Mouse (Mus musculus): ENCODE results near the gene Ltb.
"Not testable (repeated sequence)": the region's sequence is repeated elsewhere in the genome, so short reads cannot be mapped to it uniquely, and the experiment has no call there.

The Ltb gene

DNA sequence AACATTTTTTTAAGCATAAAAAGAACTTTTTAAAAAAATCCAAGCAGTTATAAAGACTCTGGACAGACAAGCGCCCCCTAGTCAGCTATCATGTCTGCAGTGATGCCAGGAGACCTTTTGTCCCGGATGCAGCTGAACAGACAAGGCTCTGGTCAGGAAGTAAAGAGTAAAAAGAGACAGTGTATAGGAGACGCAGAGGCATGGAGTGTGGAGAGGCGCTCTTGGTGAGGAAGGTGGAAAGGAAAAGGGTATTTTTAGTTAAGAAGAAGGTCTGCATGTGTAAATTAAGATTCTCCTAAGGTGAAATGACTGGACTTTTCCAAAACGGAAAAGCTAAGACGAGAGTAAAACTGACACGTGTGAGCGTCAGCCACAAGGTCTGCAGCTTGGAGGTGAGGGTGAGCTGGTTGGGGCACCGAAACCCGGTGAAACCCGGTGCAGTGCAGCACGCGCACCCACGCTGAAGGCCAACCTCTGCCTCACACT lies 32.4 kb downstream of the Ltb start:
- DNase-seq, result no peak

DNA sequence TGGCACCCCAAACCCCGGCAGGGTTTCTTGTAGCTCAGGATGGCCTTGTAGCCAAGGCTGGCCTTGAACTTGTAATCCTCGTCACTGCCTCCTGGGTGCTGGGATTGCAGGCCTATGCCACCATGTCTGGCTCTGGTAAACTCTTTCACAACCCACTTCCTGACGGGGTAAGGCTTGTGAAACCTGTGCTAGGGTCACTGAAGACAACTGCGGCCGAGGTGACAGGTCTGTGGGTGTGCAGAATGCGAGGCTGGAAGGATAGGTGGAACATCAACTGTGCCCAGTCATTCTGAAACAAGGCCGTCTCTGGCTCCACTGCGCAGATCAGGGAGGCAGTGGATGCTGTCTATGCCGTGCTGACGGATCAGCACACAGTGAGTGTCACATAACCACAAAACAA lies 36.8 kb downstream of the Ltb start:
- DNase-seq, result no peak

DNA sequence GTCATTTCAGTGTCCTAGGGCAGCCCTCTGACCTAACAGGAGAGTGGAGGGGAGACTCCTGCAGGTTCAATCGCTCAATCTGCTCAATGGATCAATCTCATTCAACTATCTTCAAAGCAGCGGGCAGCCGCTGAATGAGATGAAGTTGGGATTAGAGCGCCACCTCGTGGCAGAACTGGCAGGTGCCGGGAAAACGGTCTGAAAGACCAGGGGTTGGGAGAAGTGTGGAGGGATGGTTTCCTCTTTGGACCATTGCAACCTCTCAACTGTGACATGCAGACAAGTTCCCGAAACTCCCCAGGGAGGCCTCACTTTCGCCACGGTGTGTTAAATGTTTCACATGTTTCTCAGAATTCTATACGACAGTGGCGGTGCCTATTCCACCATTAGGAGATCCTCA lies 37.8 kb downstream of the Ltb start:
- DNase-seq, result peak; percentile 94

DNA sequence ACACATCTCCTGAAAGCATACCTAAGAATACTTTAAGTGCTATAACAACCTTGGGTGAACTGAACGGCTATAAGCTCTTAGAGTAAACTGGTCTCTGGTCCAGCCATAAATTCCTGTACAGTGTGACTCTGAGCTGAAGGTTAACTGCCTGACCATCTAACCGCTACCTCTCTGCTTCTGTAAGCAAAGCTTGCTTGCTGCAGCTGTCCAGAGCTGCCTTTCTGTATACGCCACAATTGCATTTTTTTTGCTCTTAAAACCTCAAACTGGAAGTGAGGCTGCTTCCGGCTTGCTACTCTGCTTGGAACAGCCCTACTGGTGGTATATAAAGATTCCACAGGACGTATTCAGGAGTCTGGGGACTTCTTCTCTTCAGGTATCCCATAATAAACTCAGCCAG lies 38.4 kb downstream of the Ltb start:
- DNase-seq, result no peak

DNA sequence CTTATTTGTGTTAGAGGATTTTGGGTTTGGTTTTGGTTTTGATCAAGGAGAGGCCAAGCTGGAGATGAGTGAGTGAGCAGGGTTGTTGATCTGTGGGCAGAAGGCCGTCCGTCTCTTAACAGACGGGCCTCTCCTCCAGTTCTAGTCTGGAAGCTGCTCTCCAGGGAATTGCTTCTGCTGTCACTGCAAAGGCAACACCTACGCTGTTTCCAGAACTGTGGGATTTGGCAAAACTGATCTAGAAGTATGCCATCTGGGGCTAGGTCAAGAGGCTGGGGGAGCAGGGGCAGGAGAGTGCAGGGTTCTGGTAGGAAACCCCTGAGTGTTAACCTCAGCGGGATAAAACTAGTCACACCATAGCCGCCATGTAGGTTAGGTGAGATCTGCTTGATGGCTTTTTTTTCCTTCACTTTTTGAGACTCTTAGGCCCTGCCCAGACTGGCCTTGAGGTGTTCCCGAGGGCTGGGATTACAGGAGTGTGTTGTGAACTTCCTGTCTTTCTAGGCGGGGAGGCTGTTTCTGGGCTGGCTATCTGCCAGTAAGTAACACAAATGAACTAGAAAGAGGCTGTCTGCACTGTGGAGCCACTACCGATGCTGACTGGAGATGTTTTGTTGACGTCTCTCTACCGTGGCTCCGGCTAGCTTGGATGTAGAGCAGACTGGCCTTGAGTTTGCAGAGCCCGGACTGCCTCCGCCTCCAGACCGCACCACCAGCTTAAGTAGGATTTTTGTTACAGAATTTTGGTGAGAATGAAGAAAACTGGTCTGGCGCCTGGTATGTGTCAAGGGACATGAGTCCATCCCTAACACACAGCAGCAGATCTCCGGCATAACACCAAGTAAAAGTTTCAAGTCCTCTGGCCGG lies 39.1 kb downstream of the Ltb start, which contains the start of gene Atp6v1g2:
Gene Atp6v1g2, plus strand, starts transcription at position 547 of the 867 bp plus-strand sequence.
- no peak for DNase-seq

DNA sequence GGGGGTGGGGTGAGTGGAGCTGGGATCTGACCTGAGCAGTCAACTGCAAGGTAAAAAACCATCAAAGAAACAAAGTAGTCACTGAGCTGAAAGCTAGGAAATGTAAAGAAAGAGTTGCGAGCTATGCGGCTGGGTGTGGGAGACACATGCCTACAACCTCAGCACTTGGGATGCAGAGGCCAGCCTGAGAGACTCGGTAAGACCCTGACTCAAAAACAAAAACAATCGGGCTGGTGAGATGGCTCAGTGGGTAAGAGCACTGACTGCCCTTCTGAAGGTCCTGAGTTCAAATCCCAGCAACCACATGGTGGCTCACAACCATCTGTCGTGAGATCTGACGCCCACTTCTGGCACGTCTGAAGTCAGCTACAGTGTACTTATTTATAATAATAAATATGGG lies 39.9 kb downstream of the Ltb start:
- DNase-seq, result not testable (repeated sequence)

DNA sequence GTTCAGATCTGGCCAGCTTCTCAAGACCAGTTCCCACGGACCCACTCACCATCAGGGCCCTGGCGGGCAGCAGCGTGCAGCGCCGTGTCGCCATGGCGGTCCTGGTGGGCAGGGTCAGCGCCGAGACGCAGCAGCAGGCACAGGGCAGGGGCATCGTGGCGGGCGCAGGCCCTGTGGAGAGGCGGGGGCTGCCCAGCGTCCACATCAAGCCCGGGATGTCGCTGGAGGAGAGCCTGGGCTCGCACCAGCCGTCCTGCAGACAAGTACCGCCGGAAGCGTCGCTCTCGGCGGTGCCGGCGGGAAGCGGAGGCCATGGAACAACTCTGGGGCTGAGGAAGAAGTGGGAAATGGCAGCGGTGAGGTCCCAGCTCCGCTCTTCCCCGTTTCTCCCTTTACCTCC lies 40.7 kb downstream of the Ltb start:
- no peak for DNase-seq

DNA sequence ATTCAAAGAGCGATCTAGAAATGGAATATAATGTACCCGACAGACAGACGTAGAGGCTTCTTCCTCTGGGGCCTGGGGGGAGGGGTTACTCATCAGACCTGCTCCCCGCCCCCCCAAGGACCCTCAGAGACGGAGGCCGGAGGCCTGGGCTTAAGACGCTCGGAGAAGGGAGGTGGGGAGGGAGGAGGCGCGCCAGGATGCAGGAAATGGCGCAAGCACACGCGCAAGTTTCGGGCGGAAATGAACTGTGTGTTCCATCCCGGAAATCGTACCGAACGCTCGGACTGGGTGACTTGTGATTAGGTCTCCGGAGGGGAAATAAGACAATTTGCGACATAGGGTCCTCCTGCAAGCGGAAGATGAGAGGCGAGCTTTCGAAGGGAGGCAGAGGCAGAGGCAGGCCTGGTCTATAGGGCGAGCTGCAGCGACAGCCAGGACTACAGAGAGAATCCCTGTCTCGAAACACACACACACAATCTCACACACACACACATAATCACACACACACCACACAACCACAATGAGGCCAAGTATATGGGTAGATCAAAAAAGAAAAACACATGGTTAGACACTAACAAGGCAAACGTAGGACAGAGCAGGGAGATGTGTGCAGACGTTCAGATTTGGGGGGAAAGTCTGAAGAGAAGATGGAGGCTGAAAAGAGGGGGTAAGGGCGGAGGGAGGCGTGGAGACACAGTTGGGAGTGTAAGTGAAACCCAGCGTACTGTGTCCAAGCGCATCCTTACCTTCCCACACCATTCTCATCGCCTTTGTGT lies 41.6 kb downstream of the Ltb start, which contains the start of gene Nfkbil1:
Gene Nfkbil1, minus strand, starts transcription at position 179 of the 776 bp plus-strand sequence.
- peak; percentile 84 for DNase-seq

DNA sequence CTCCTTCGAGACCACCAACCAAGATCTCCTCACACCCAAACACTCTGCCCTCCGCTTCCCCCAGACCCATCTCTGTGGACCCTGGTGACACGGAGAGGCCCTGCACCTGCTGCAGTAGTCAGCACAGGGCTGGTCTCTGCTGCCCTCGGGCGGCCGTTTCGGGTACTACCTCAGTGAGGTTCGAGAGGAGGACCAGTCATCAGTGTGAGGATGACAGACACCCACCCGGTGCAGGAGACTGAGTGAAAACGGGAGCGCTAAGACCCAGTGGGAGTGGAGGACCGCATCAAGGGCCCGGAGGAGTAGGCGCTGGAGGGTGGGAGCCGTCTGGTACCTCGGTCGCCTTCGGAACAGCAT lies 42.1 kb downstream of the Ltb start:
- DNase-seq, result peak; percentile 100

DNA sequence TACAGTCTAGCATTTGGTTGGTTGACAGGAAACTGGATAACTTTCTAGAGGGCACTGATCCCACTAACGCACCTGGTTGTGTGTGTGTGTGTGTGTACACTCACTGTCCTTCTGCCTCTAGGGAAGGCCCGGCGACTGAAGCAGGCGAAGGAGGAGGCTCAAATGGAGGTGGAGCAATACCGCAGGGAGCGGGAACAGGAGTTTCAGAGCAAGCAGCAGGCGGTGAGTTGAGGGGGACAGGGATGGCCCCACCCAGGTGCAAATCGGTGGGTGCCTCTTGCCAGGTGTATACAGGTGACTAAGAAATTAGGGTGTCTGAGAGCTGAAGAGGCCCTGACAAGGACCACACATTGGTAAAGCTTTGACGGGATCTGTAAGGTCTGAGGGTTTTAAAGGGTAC lies 42.8 kb downstream of the Ltb start:
- peak; percentile 45 for DNase-seq

DNA sequence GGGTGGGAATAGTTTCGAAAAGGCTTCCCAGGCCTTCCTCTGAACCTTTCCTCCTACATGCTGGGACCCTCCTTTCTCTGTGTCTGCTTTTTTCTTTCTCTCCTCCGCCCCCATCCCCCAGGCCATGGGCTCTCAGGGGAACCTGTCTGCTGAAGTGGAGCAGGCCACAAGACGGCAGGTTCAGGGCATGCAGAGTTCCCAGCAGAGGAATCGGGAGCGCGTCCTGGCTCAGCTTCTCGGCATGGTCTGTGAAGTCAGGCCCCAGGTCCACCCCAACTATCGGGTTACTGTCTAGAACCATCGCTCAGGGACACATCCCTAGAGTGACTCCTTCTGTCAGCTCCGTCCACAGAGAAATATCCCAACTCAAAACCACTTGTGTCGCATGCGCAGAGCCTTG lies 43.3 kb downstream of the Ltb start:
- DNase-seq, result no peak

DNA sequence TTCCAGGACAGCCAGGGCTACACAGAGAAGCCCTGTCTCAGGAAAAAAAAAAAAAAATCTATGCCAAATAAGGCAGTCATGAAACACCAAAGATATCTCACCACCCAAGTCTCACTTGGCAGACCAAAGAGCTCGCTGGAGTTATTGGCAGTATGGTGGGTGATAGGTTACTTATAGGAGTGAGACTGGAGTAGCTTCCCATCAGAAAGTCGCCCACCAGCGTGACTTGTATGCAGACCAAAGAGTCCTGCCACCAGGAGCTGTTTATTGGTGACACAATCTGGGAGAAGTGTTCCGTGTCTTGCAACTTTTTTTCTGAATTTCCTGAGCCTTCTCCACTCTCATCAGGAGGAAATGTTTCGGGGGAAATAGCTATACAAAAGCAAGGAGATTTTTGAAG lies 45.5 kb downstream of the Ltb start:
- no peak for DNase-seq

DNA sequence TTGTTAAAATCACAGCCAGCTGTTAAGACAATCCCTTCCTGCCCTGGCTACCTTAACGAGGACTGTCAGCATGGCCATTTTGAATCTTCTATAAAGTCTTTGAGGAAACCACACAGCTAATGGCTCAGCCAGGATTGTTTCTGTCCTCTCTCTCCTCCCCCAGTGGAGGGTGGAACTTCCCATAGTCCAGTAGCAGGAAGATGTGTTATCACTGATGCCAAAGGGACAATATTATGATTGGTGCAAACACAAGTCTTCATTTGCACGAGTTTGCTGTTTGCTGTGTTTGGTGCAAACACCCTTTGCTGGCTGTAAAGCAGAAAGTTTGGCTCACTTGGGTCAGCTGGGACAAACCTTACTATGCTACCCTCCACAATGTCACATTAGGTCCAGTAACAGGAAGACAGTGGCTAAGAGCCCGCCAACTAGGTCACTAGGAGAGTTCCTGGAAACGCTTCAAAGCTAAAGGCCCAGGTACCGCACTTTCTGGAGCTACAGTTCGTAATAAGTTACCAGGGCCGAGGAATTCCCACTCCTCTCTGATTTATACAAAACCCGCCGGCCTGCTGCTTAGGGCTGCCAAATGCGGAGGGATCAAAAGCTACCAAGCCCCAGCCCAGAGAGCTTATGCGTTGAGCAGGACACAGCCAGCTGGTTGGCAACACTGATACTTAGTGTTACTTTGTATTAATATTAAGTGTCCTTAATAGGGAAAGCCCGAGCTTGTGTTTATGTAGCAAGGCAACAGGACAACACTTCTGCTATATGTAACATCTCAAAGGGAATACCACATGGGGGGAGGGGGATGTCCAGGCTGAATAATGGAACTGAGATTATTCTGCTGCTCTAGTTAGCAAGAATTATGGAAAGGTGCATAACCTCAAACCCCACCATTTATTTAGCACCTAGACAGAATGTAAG lies 46.4 kb downstream of the Ltb start:
- DNase-seq, result no peak

DNA sequence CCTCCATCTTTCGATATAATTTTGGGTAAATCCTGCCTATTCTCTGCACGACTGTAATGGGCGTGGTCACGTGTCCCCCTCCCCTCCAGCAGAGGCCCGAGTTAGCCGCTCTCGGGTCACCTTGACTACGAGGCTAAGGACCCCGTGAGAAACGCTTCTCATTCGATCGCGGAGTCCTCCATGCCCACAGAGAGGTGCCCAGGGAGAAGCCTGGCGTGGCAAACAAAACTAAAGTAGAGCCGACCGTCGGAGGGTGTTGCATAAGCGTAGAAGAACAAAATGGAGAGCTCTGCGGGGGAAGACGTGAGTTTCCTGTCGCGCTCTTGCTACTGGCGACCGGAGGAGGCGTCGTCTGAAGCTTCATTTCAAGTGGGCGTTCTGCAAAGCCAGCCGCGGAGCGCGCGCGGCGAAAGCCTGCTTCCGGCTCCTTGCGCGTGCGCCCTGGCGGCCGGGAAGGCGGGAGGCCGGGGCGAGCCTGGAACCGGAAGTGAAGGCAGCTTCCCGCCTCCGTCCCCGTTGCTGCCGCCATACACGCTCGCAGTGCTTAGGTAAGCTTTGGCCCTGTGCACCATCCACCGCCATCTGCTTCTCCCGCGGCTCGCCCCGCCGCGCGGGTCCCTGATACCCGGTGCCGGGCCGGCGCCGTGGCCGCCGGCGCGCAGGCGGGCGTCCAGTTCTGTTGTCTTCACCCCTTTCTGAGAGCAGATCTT lies 47.2 kb downstream of the Ltb start, which contains the start of gene Ddx39b:
Gene Ddx39b, plus strand, starts transcription at position 442 of the 710 bp plus-strand sequence.
- peak; percentile 93 for DNase-seq

DNA sequence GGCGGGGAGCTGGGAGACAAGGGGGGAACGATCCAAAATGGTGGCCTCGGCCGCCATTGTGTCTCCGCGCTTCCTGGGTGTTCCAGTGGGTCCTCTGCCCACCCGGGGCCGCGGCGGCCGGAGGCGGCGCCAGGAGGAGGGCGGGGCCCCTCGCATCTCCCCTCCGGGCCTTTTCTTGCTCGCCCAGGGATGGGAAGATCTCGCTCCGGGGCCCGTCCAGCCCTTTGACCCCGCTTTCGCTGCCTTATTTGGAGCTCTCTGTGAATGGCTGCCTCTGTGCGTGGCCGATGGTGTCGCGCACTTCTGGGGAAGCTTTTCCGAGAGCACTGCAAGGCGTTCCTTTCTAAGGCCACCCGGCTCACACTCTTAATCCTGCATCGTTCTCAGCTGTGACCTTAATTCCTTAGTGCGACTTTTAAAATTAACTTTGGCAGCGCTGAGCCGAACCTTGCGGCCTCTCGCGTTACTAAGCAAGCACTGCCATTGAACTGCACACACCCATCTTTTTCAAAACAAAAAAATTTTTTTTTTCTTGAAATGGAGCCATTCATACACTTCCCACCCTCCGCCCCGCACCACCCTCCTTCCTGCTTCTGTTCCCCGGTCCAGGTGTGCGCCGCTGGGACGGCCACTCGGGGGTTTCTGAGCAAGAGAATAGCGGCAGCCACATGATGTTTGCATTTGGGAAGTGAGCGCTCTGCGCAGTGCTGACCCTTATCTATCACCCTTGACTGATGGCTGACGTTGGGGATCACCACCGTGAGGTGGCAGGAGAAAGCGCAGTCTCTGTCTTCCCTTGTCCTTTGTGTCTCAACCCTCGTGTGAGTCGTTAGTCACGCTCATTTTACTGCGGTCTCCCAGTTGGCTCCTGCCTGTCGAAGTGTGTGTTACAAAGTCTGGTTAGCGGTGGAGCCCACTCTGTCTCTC lies 48.0 kb downstream of the Ltb start:
- DNase-seq, result peak; percentile 46

DNA sequence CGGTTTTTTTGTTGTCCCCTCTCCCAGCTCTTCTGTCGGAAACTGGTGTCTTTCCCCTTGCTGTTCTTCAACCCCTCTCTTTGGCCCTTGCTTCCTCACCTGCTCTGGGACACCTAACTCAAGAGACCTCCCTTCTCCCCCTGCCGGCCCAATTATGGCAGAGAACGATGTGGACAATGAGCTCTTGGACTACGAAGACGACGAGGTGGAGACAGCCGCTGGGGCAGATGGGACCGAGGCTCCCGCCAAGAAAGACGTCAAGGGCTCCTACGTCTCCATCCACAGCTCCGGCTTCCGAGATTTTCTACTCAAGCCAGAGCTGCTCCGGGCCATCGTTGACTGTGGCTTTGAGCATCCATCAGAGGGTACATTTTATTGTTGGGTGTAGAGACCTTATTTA lies 48.8 kb downstream of the Ltb start:
- peak; percentile 61 for DNase-seq

DNA sequence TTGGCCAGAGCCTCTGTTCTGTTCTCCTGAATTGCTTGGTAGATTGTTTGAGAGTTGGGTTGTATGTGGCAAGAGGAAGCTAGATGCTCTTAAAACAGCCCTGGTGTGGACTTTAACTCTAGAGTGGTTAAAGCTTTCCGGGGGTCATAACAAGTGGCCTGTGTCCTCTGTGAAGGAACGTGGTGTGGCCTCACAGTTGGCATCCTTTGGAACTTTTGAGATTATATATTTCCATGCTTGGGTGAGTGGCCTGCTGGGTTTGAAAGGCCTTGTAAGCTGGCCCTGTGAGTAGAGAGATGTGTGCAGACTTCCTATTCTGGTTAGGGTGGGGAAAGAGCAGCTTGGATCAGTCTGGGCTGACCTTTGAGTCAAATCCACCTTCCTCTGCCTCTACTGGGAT lies 50.8 kb downstream of the Ltb start:
- no peak for DNase-seq

Measured in right cerebral cortex, postnatal 4 days (tissue).